Mouse (Mus musculus) urinary bladder, postnatal 36 days (tissue): ENCODE measurements around the gene Ankle1.

Experiments used
- DNase-seq, 2 experiments: peaks; one replicate each; pipeline ENCODE4 v3.0.0; 2022; ENCODE audit warnings: low spot score in 2 of 2, mixed read lengths in 1 of 2

Gene Ankle1

GRCm38 (mm10) chr8:71381971-71382961 lies 23.5 kb upstream of the Ankle1 start:
- DNase-seq, result peak; percentile 83 to 88

- DNase-seq, result no peak
Measured at GRCm38 (mm10) chr8:71383396-71383795, 22.4 kb upstream of the Ankle1 start.

GRCm38 (mm10) chr8:71383860-71384259 lies 21.9 kb upstream of the Ankle1 start:
- DNase-seq, result no peak

- DNase-seq, result no peak
Measured at GRCm38 (mm10) chr8:71385212-71385835, 20.5 kb upstream of the Ankle1 start.

- DNase-seq, result no peak
Measured at GRCm38 (mm10) chr8:71388267-71388666, 17.5 kb upstream of the Ankle1 start.

- DNase-seq, result no peak
Measured at GRCm38 (mm10) chr8:71391696-71392095, 14.1 kb upstream of the Ankle1 start.

GRCm38 (mm10) chr8:71392391-71392790 lies 13.4 kb upstream of the Ankle1 start:
- no peak for DNase-seq

- DNase-seq, result no peak
Measured at GRCm38 (mm10) chr8:71392871-71393270, 12.9 kb upstream of the Ankle1 start.

GRCm38 (mm10) chr8:71394481-71394880 lies 11.3 kb upstream of the Ankle1 start:
- DNase-seq, result no peak

- no peak for DNase-seq
Measured at GRCm38 (mm10) chr8:71395071-71395470, 10.7 kb upstream of the Ankle1 start.

- no peak for DNase-seq
Measured at GRCm38 (mm10) chr8:71395629-71396028, 10.2 kb upstream of the Ankle1 start, which contains the start of gene Ushbp1. Gene Ushbp1, minus strand, starts transcription at chr8:71395802.

- DNase-seq, result peak; percentile 85 to 93
Measured at GRCm38 (mm10) chr8:71396639-71397305, 9.0 kb upstream of the Ankle1 start, which contains the start of gene Babam1. Gene Babam1, plus strand, starts transcription at chr8:71396861.

- DNase-seq, result no peak
Measured at GRCm38 (mm10) chr8:71397701-71398100, 8.1 kb upstream of the Ankle1 start.

- no peak for DNase-seq
Measured at GRCm38 (mm10) chr8:71400826-71401225, 5.0 kb upstream of the Ankle1 start.

GRCm38 (mm10) chr8:71401454-71401853 lies 4.4 kb upstream of the Ankle1 start:
- no peak for DNase-seq

GRCm38 (mm10) chr8:71402446-71402964 lies 3.3 kb upstream of the Ankle1 start:
- no peak for DNase-seq

GRCm38 (mm10) chr8:71403107-71403885 lies 2.5 kb upstream of the Ankle1 start:
- DNase-seq, result no peak

GRCm38 (mm10) chr8:71404011-71404410 lies 1.8 kb upstream of the Ankle1 start:
- DNase-seq, result no peak

- no peak for DNase-seq
Measured at GRCm38 (mm10) chr8:71404951-71405351, 859 bp upstream of the Ankle1 start.

GRCm38 (mm10) chr8:71406099-71407015 lies 547 bp downstream of the Ankle1 start:
- DNase-seq, result peak in 1 of 2 experiments; percentile 61
